Mouse (Mus musculus): ENCODE data around the gene Lztfl1. TPM values are rescaled to one million over a fixed set of nuclear protein-coding genes. Genes with fewer than 3 reads are reported as not detected.

Lztfl1 gene
- polyA plus RNA-seq (2012) = 0.99 and 2.0 TPM in 2 replicates

- no peak for TF ChIP-seq GATA1 (IDR thresholded peaks at IDR 0.05; ENCODE audit: low read length)
Measured at GRCm38 (mm10) chr9:123717186-123718008, at the start of gene Lztfl1. Gene Lztfl1 (minus strand): TSS chr9:123717697.

DNA sequence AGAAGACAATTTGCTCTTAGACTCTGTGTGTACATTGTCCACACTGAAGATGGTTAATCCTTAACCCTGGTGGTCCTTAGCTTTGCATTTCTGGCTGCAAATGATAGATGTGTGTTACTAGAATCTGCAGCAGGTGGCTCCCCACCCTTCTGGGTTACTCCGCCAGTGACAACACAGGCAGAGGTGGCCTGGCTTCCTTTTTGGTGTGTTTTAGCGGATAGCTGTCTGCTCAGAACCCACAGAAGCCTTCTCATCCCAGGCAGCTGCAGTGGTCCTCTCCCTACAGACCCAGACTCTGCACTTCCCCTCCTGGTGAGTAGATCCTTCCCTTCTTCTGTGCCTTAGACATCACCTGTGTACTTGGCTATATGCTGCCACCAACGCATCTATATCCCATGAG is 49.5 kb upstream of the Lztfl1 start:
- no peak for TF ChIP-seq GATA1 (IDR thresholded peaks at IDR 0.05; ENCODE audit: low read length)

- TF ChIP-seq GATA1 (IDR thresholded peaks at IDR 0.05; ENCODE audit: low read length) = no peak
Measured at GRCm38 (mm10) chr9:123763771-123764170, 46.3 kb upstream of the Lztfl1 start.

DNA sequence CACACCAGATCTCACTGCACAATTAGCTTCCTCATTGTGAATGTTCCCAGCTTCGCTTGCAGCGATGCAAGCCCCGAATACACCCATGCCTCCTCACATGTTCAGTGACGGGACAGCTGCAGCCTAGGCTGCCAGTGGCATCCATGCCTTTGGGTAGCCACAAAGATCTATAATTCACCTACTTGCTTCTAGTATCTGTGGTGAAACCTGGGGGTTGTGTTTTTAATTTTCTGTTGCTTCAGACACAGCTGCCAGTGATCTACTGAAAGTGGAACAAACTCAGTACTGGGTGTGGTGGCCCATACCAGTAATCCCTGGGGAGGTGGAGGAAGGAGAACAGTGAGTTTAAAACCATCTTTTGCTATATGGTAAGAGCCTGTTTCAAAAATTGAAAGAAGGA is 45.4 kb upstream of the Lztfl1 start:
- TF ChIP-seq GATA1 (IDR thresholded peaks at IDR 0.05; ENCODE audit: low read length) = no peak

- TF ChIP-seq GATA1 (IDR thresholded peaks at IDR 0.05; ENCODE audit: low read length) = no peak
Measured at GRCm38 (mm10) chr9:123760806-123761205, 43.3 kb upstream of the Lztfl1 start.

DNA sequence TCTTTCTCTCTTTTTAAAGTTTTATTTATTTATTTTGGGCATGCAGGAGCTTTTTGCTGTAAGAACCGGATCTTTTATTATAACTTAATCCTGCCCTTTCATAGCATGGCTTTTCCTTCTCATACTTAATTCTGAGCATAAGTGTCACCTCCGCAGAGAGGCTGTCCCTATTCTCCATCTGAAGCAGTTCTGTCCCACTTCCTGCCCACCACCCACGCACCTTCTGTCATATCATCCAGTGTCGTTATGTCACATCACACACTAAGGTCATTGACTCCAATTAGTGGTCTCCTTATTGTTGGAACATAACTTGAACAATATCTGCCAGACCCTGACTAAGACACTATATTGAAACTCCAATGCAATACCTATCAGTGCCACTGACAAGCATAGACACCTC is 41.1 kb upstream of the Lztfl1 start:
- no peak for TF ChIP-seq GATA1 (IDR thresholded peaks at IDR 0.05; ENCODE audit: low read length)

DNA sequence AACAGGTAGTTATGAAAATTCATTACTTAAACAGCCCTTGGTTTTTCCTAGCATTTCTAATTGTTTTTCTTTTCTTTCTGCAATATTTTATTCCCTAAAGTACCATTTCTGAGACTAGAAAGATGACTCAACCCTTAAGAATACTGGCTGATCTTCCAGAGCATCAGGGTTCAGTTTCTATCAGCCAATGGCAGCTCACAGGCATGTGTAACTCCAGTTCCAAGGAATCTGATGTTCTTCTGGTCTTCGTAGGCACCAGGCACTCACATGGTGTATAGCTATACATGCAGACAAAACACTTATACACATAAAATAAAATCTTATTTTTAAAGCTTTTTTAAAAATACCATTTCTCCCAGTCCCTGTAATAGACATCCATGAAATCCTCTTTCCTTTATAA is 40.7 kb upstream of the Lztfl1 start:
- no peak for TF ChIP-seq GATA1 (IDR thresholded peaks at IDR 0.05; ENCODE audit: low read length)

- TF ChIP-seq GATA1 (IDR thresholded peaks at IDR 0.05; ENCODE audit: low read length) = no peak
Measured at GRCm38 (mm10) chr9:123757326-123757725, 39.8 kb upstream of the Lztfl1 start.

DNA sequence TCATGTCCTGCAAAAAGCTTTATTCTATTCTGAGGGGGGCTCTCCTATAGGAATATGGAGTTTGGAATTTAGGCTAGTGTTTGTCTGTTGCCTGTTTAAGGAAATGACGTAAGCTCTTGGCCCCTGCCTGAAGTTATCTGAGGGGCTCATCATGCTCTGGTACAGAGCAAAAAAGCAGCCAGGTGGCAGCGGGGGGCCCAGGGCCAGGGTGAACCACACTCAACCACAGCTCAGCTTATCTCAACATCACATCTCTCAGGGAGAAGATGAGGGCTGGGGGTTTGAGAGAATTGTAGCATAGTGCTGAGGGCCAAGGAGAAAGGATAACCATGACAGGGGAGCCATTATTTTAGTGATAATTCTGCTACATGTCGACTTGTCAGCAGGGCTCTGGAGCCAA is 39.3 kb upstream of the Lztfl1 start:
- no peak for TF ChIP-seq GATA1 (IDR thresholded peaks at IDR 0.05; ENCODE audit: low read length)

DNA sequence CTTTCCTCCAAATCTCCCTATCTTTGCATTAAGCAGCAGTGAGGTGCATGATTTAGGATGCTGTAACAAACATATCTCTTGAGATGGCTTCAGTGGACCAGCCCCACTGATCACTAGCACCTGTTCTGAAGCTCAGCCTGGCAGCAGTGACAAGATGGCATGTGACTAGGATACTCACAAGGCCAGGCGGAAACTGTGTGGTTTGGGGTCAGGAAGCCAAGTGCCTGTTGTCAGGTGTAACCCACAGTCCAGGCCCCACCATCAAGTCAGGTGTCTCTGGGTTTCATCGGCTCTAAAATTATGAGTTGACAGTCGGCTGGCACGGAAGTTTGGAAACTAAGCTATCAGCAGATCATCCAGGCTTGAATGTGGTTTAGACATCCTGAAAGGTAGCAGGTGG is 36.8 kb upstream of the Lztfl1 start:
- no peak for TF ChIP-seq GATA1 (IDR thresholded peaks at IDR 0.05; ENCODE audit: low read length)

DNA sequence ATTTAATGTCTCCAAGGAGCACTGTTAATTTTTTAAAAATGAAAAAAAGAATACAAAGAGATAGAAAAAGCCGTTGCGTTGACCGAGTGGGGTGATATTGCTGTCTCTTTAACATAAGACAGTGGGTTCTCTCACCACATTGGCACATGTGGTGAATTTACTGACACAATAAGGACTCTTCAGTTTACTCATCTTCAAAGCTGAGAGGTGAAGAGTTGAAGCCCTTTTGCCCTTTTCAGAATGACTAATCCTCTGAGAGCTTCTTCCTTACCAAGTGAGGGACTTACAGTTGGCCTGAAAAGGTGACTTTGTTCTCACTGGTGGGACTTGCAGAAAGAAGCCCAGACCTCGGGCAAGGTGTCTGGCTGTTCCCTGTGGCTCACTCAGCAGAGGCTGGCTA is 23.3 kb upstream of the Lztfl1 start:
- TF ChIP-seq GATA1 (IDR thresholded peaks at IDR 0.05; ENCODE audit: low read length) = no peak

DNA sequence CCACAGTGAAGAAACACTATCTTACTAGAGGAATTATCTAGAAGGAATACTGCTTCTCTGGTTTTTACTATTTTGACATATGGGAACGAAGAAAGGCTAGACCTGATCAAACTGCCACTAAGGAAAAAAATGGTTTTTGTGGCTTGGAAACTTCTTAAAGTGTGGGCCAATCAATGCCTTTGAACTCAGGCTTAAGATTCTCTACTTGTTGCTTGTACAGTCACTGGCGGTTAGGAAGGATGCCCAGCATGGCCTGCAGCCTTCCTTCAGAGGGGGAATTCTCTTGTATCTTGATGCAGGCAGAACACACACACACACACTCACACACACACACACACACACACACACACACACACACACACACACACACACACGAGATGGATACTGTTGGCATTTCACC is 16.6 kb upstream of the Lztfl1 start:
- no peak for TF ChIP-seq GATA1 (IDR thresholded peaks at IDR 0.05; ENCODE audit: low read length)

DNA sequence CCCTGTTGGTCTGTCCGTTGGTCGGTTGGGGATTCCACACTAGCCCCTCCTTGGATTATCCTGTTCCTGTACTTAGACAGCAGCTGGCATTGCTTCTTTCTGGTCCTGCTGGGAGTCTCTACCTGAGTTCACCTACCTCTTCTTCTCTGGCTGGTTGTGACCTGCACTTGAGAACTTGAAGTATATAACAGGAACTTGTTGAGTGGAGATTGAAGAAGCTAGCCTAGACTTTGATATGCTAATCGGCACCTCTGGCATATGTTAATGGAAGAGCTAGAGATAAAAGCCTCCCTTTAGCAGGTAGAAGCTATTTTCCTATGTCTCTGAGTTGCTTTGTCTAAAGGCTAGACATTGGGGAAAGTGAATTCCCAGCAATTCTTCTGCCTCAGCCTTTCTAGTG is 13.8 kb upstream of the Lztfl1 start:
- TF ChIP-seq GATA1 (IDR thresholded peaks at IDR 0.05; ENCODE audit: low read length) = no peak

DNA sequence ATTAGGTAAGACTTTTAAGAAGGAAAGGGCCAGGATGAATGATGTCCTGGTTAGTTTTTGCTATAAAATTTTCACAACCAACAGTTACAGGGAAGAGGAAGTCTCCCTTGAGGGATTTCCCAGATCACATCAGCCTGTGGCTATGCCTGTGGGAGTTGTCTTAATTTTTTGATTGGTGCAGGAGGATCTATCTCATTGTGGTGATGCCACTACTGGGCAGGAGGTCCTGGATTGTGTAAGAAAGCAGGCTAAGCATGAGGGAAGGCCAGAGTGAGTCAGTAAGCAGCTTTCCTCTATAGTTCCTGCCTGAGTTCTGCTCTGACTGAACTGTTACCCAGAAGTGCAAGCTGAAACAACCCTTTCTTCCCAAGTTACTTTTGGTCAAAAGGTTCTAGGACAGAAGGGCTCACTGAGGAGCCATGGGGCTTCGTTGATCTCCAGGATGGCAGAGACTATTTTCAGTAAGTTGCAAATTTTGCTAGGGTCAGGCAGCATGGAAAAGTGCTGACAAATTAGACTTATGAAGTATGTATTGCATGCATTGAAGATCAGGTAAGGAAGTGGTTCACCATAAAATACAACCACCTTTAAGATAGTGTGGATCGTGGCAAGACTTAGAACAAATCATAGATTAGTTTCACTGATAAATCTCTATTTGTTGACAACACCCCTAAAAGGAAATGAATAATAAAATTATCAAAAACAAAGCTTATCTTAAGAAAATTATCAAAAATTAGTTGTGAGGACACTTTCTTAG is 5.4 kb upstream of the Lztfl1 start:
- no peak for TF ChIP-seq GATA1 (IDR thresholded peaks at IDR 0.05; ENCODE audit: low read length)

DNA sequence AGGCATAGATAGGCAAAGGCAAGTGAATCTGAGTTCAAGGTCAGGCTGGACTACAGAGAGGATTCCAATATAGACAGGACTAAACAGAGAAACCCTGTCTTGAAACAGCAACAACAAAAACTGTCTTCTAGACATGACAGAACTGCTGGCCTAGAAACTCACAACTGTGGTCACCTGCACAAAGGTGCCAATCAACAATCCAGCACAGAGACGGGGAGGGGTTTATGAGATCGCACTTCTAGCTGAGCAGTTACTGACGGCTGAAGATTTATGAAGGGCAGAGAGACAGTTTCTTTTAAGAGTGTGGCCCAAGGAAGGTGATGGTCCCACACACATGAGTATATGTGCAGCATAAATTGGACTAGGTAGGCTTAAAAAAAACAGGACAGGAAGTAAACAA is 1.2 kb downstream of the Lztfl1 start:
- TF ChIP-seq GATA1 (IDR thresholded peaks at IDR 0.05; ENCODE audit: low read length) = no peak

- no peak for TF ChIP-seq GATA1 (IDR thresholded peaks at IDR 0.05; ENCODE audit: low read length)
Measured at GRCm38 (mm10) chr9:123713111-123713510, 4.4 kb downstream of the Lztfl1 start.

GRCm38 (mm10) chr9:123709226-123709625 is 8.3 kb downstream of the Lztfl1 start:
- TF ChIP-seq GATA1 (IDR thresholded peaks at IDR 0.05; ENCODE audit: low read length) = no peak

Measured in G1E-ER4 (cell line).